Mouse (Mus musculus): ENCODE results near the gene Irgm1. TPM values are rescaled to one million over a fixed set of nuclear protein-coding genes. Genes with fewer than 3 reads are reported as not detected.
"Not testable (repeated sequence)": the region's sequence is repeated elsewhere in the genome, so short reads cannot be mapped to it uniquely, and the experiment has no call there.

Irgm1 gene
- polyA plus RNA-seq, 1 experiment from 2014 or later: 4.9 TPM

GRCm38 (mm10) chr11:48831273-48831672 is 40.2 kb downstream of the Irgm1 start:
- H3K27me3 ChIP-seq (ENCODE audit: control insufficient read depth, insufficient read depth, low read length): no peaks in the 10 kb centered on the region
- no peaks in the 10 kb centered on the region for H3K4me1 ChIP-seq (ENCODE audit: control insufficient read depth, insufficient read depth, low read length)
- H3K9ac ChIP-seq (ENCODE audit: low read depth, low read length): no peak overlapping the region
- H3K4me2 ChIP-seq: no peak overlapping the region
- H3K27ac ChIP-seq (ENCODE audit: low read depth, low read length): no peak overlapping the region
- H3K4me3 ChIP-seq (ENCODE audit: low read depth, low read length): no peak overlapping the region
- no peaks in the 10 kb centered on the region for H3K36me3 ChIP-seq (ENCODE audit: control insufficient read depth, insufficient read depth, low read length)
- no peak for ATAC-seq (replicated peaks; ENCODE audit: insufficient number of reproducible peaks, low FRiP score, low TSS enrichment)
- 75% methylated on average over 2 of the region's 2 CpGs for WGBS (ENCODE audit: insufficient replicate concordance)
- H3K9me3 ChIP-seq (replicated peaks; ENCODE audit: control insufficient read depth, low read length): 0 out of 2 replicates have a peak, but pooled peaks cover 3% of the 10 kb centered on the region

GRCm38 (mm10) chr11:48830279-48830678 is 41.2 kb downstream of the Irgm1 start:
- H3K9me3 ChIP-seq (replicated peaks; ENCODE audit: control insufficient read depth, low read length): 0 out of 2 replicates have a peak, but pooled peaks cover 3% of the 10 kb centered on the region
- WGBS (ENCODE audit: insufficient replicate concordance): 32% methylated on average over 2 of the region's 2 CpGs
- H3K4me3 ChIP-seq (ENCODE audit: low read depth, low read length): no peak overlapping the region
- no peak overlapping the region for H3K27ac ChIP-seq (ENCODE audit: low read depth, low read length)
- no peak for ATAC-seq (replicated peaks; ENCODE audit: insufficient number of reproducible peaks, low FRiP score, low TSS enrichment)
- H3K4me1 ChIP-seq (ENCODE audit: control insufficient read depth, insufficient read depth, low read length): no peaks in the 10 kb centered on the region
- H3K9ac ChIP-seq (ENCODE audit: low read depth, low read length): no peak overlapping the region
- no peak overlapping the region for H3K4me2 ChIP-seq
- no peaks in the 10 kb centered on the region for H3K27me3 ChIP-seq (ENCODE audit: control insufficient read depth, insufficient read depth, low read length)
- H3K36me3 ChIP-seq (ENCODE audit: control insufficient read depth, insufficient read depth, low read length): no peaks in the 10 kb centered on the region

- no peak for ATAC-seq (replicated peaks; ENCODE audit: insufficient number of reproducible peaks, low FRiP score, low TSS enrichment)
- no peak overlapping the region for H3K27ac ChIP-seq (ENCODE audit: low read depth, low read length)
- H3K4me2 ChIP-seq: no peak overlapping the region
- H3K27me3 ChIP-seq (ENCODE audit: control insufficient read depth, insufficient read depth, low read length): peaks cover 5% of the 10 kb centered on the region; the same call in 1 of the 2 replicates
- H3K4me1 ChIP-seq (ENCODE audit: control insufficient read depth, insufficient read depth, low read length): 0 out of 2 replicates have a peak, but pooled peaks cover 3% of the 10 kb centered on the region
- no peak overlapping the region for H3K9ac ChIP-seq (ENCODE audit: low read depth, low read length)
- H3K4me3 ChIP-seq (ENCODE audit: low read depth, low read length): no peak overlapping the region
- WGBS (ENCODE audit: insufficient replicate concordance): 64% methylated on average over 6 of the region's 6 CpGs
- no peaks in the 10 kb centered on the region for H3K36me3 ChIP-seq (ENCODE audit: control insufficient read depth, insufficient read depth, low read length)
- H3K9me3 ChIP-seq (replicated peaks; ENCODE audit: control insufficient read depth, low read length): 0 out of 2 replicates have a peak, but pooled peaks cover 3% of the 10 kb centered on the region
Observed at GRCm38 (mm10) chr11:48827926-48828325, 43.6 kb downstream of the Irgm1 start.

GRCm38 (mm10) chr11:48826752-48827096 is 44.8 kb downstream of the Irgm1 start:
- no peak overlapping the region for H3K27ac ChIP-seq (ENCODE audit: low read depth, low read length)

GRCm38 (mm10) chr11:48825979-48826751 is 45.3 kb downstream of the Irgm1 start, which contains the start of the genes Trim7 and Gm12184:
Trim7 (plus strand) TSS chr11:48826140.
Gm12184 (minus strand) TSS chr11:48826655.
- peak within 1 kb of the TSS; percentile 66 for H3K4me2 ChIP-seq
- peak within 1 kb of the TSS; percentile 48 for H3K4me3 ChIP-seq (ENCODE audit: low read depth, low read length)
- under 1% methylated on average over 52 of the region's 92 CpGs for WGBS (ENCODE audit: insufficient replicate concordance)
- H3K9ac ChIP-seq (ENCODE audit: low read depth, low read length): peak within 1 kb of the TSS; percentile 65; the same call in 1 of the 2 replicates
- H3K4me1 ChIP-seq (ENCODE audit: control insufficient read depth, insufficient read depth, low read length); H3K27me3 ChIP-seq (ENCODE audit: control insufficient read depth, insufficient read depth, low read length); H3K27ac ChIP-seq (ENCODE audit: low read depth, low read length); H3K9me3 ChIP-seq (replicated peaks; ENCODE audit: control insufficient read depth, low read length); H3K36me3 ChIP-seq (ENCODE audit: control insufficient read depth, insufficient read depth, low read length): not testable (repeated sequence)
- peak; percentile 81 for ATAC-seq (replicated peaks; ENCODE audit: insufficient number of reproducible peaks, low FRiP score, low TSS enrichment)

More at GRCm38 (mm10) chr11:48826752-48827096, 44.8 kb downstream of the Irgm1 start:
- WGBS (ENCODE audit: insufficient replicate concordance): 2% methylated on average over 6 of the region's 6 CpGs
- H3K9ac ChIP-seq (ENCODE audit: low read depth, low read length): peak overlapping the region; percentile 65; the same call in 1 of the 2 replicates
- 0 out of 2 replicates have a peak, but pooled peaks cover 3% of the 10 kb centered on the region for H3K9me3 ChIP-seq (replicated peaks; ENCODE audit: control insufficient read depth, low read length)
- ATAC-seq (replicated peaks; ENCODE audit: insufficient number of reproducible peaks, low FRiP score, low TSS enrichment): no peak
- no peaks in the 10 kb centered on the region for H3K36me3 ChIP-seq (ENCODE audit: control insufficient read depth, insufficient read depth, low read length)
- H3K27me3 ChIP-seq (ENCODE audit: control insufficient read depth, insufficient read depth, low read length): peaks cover 5% of the 10 kb centered on the region; the same call in 1 of the 2 replicates
- H3K4me3 ChIP-seq (ENCODE audit: low read depth, low read length): peak overlapping the region; percentile 48
- H3K4me2 ChIP-seq: peak overlapping the region; percentile 66
- H3K4me1 ChIP-seq (ENCODE audit: control insufficient read depth, insufficient read depth, low read length): 0 out of 2 replicates have a peak, but pooled peaks cover 3% of the 10 kb centered on the region

GRCm38 (mm10) chr11:48824311-48824830 is 47.1 kb downstream of the Irgm1 start:
- no peak for ATAC-seq (replicated peaks; ENCODE audit: insufficient number of reproducible peaks, low FRiP score, low TSS enrichment)
- 4% methylated on average over 22 of the region's 22 CpGs for WGBS (ENCODE audit: insufficient replicate concordance)

GRCm38 (mm10) chr11:48823536-48823972 is 47.9 kb downstream of the Irgm1 start:
- Histone ChIP-seq H3K27ac (ENCODE audit: low read depth, low read length) (no peak overlapping the region), H3K36me3 (ENCODE audit: control insufficient read depth, insufficient read depth, low read length) (no peaks in the 10 kb centered on the region), H3K4me1 (ENCODE audit: control insufficient read depth, insufficient read depth, low read length) (0 out of 2 replicates have a peak, but pooled peaks cover 3% of the 10 kb centered on the region), H3K9ac (ENCODE audit: low read depth, low read length) (no peak overlapping the region; the same call in 1 of the 2 replicates), H3K9me3 (replicated peaks; ENCODE audit: control insufficient read depth, low read length) (0 out of 2 replicates have a peak, but pooled peaks cover 3% of the 10 kb centered on the region), H3K4me3 (ENCODE audit: low read depth, low read length) (peak overlapping the region; percentile 47), H3K4me2 (peak overlapping the region; percentile 91), H3K27me3 (ENCODE audit: control insufficient read depth, insufficient read depth, low read length) (peaks cover 5% of the 10 kb centered on the region; the same call in 1 of the 2 replicates)
- under 1% methylated on average over 15 of the region's 15 CpGs for WGBS (ENCODE audit: insufficient replicate concordance)
- peak; percentile 27; the same call in 1 of the 2 replicates for ATAC-seq (replicated peaks; ENCODE audit: insufficient number of reproducible peaks, low FRiP score, low TSS enrichment)

More at GRCm38 (mm10) chr11:48824311-48824830, 47.1 kb downstream of the Irgm1 start:
- Histone ChIP-seq H3K27ac (ENCODE audit: low read depth, low read length) (no peak overlapping the region), H3K9ac (ENCODE audit: low read depth, low read length) (no peak overlapping the region), H3K4me2 (peak overlapping the region; percentile 91), H3K4me1 (ENCODE audit: control insufficient read depth, insufficient read depth, low read length) (0 out of 2 replicates have a peak, but pooled peaks cover 3% of the 10 kb centered on the region), H3K27me3 (ENCODE audit: control insufficient read depth, insufficient read depth, low read length) (peaks cover 5% of the 10 kb centered on the region; the same call in 1 of the 2 replicates), H3K4me3 (ENCODE audit: low read depth, low read length) (peak overlapping the region; percentile 47), H3K36me3 (ENCODE audit: control insufficient read depth, insufficient read depth, low read length) (no peaks in the 10 kb centered on the region), H3K9me3 (replicated peaks; ENCODE audit: control insufficient read depth, low read length) (0 out of 2 replicates have a peak, but pooled peaks cover 3% of the 10 kb centered on the region)

GRCm38 (mm10) chr11:48822768-48823512 is 48.5 kb downstream of the Irgm1 start:
- peak overlapping the region; percentile 91 for H3K4me2 ChIP-seq
- 39% methylated on average over 14 of the region's 14 CpGs for WGBS (ENCODE audit: insufficient replicate concordance)
- H3K4me3 ChIP-seq (ENCODE audit: low read depth, low read length): peak overlapping the region; percentile 47
- no peak overlapping the region for H3K27ac ChIP-seq (ENCODE audit: low read depth, low read length)
- no peak for ATAC-seq (replicated peaks; ENCODE audit: insufficient number of reproducible peaks, low FRiP score, low TSS enrichment)
- H3K36me3 ChIP-seq (ENCODE audit: control insufficient read depth, insufficient read depth, low read length): no peaks in the 10 kb centered on the region
- peaks cover 5% of the 10 kb centered on the region; the same call in 1 of the 2 replicates for H3K27me3 ChIP-seq (ENCODE audit: control insufficient read depth, insufficient read depth, low read length)
- no peak overlapping the region; the same call in 1 of the 2 replicates for H3K9ac ChIP-seq (ENCODE audit: low read depth, low read length)
- 0 out of 2 replicates have a peak, but pooled peaks cover 3% of the 10 kb centered on the region for H3K4me1 ChIP-seq (ENCODE audit: control insufficient read depth, insufficient read depth, low read length)
- H3K9me3 ChIP-seq (replicated peaks; ENCODE audit: control insufficient read depth, low read length): 0 out of 2 replicates have a peak, but pooled peaks cover 3% of the 10 kb centered on the region

Data from heart, embryonic 11.5 days (tissue).